Mouse (Mus musculus): ENCODE results near the gene Zfp326. TPM values are rescaled to one million over a fixed set of nuclear protein-coding genes. Genes with fewer than 3 reads are reported as not detected.
A peak's percentile ranks its signal among the peaks of the same experiment; 100 is the strongest.

Gene Zfp326
- total and polyA plus RNA-seq, 2 experiments from 2014 or later, result 11.4 to 42.3 TPM

GRCm38 (mm10) chr5:105867427-105867826 is 8.9 kb upstream of the Zfp326 start:
- H3K9me3 ChIP-seq (ENCODE audit: low read length), result no peaks in the 10 kb centered on the region
- H3K36me3 ChIP-seq (ENCODE audit: insufficient read depth, low read length), result no peaks in the 10 kb centered on the region
- WGBS, result 18% methylated on average over 4 of the region's 4 CpGs
- no peak overlapping the region for H3K27ac ChIP-seq
- TF ChIP-seq CTCF (IDR thresholded peaks at IDR 0.05; ENCODE audit: low read depth), result no peak
- H3K4me2 ChIP-seq (ENCODE audit: low read depth, low read length), result no peak overlapping the region
- no peak overlapping the region for H3K4me3 ChIP-seq (ENCODE audit: low read length)
- ATAC-seq (no peak), DNase-seq (ENCODE audit: low spot score) (no peak)
- no peaks in the 10 kb centered on the region for H3K27me3 ChIP-seq (ENCODE audit: insufficient read depth, low read length)
- H3K4me1 ChIP-seq (ENCODE audit: insufficient read depth, low read length), result no peaks in the 10 kb centered on the region; the same call in 1 of the 2 replicates
- no peak overlapping the region for H3K9ac ChIP-seq (replicated peaks; ENCODE audit: low read length)

- DNase-seq (ENCODE audit: low spot score), result peak; percentile 63
- no peak overlapping the region for H3K4me3 ChIP-seq (ENCODE audit: low read length)
- peak; percentile 48; the same call in 1 of the 2 replicates for ATAC-seq
- no peak overlapping the region for H3K27ac ChIP-seq
- no peaks in the 10 kb centered on the region; the same call in 1 of the 2 replicates for H3K4me1 ChIP-seq (ENCODE audit: insufficient read depth, low read length)
- no peak overlapping the region for H3K9ac ChIP-seq (replicated peaks; ENCODE audit: low read length)
- H3K36me3 ChIP-seq (ENCODE audit: insufficient read depth, low read length), result no peaks in the 10 kb centered on the region
- no peaks in the 10 kb centered on the region for H3K27me3 ChIP-seq (ENCODE audit: insufficient read depth, low read length)
- TF ChIP-seq CTCF (IDR thresholded peaks at IDR 0.05; ENCODE audit: low read depth), result no peak
- WGBS, result 49% methylated on average over 16 of the region's 16 CpGs
- no peaks in the 10 kb centered on the region for H3K9me3 ChIP-seq (ENCODE audit: low read length)
- no peak overlapping the region for H3K4me2 ChIP-seq (ENCODE audit: low read depth, low read length)
These were observed 8.4 kb upstream of the Zfp326 start for GRCm38 (mm10) chr5:105867841-105868447.

GRCm38 (mm10) chr5:105868593-105868992 is 7.8 kb upstream of the Zfp326 start:
- no peaks in the 10 kb centered on the region for H3K27me3 ChIP-seq (ENCODE audit: insufficient read depth, low read length)
- no peaks in the 10 kb centered on the region for H3K36me3 ChIP-seq (ENCODE audit: insufficient read depth, low read length)
- peak; percentile 92 for DNase-seq (ENCODE audit: low spot score)
- no peak overlapping the region for H3K27ac ChIP-seq
- H3K9me3 ChIP-seq (ENCODE audit: low read length), result no peaks in the 10 kb centered on the region
- no peaks in the 10 kb centered on the region; the same call in 1 of the 2 replicates for H3K4me1 ChIP-seq (ENCODE audit: insufficient read depth, low read length)
- no peak overlapping the region for H3K9ac ChIP-seq (replicated peaks; ENCODE audit: low read length)
- no peak overlapping the region for H3K4me2 ChIP-seq (ENCODE audit: low read depth, low read length)
- 21% methylated on average over 3 of the region's 3 CpGs for WGBS
- ATAC-seq, result peak; percentile 73; the same call in 1 of the 2 replicates
- peak; percentile 98 for TF ChIP-seq CTCF (IDR thresholded peaks at IDR 0.05; ENCODE audit: low read depth)
- H3K4me3 ChIP-seq (ENCODE audit: low read length), result no peak overlapping the region

- no peaks in the 10 kb centered on the region for H3K9me3 ChIP-seq (ENCODE audit: low read length)
- no peaks in the 10 kb centered on the region; the same call in 1 of the 2 replicates for H3K4me1 ChIP-seq (ENCODE audit: insufficient read depth, low read length)
- DNase-seq (ENCODE audit: low spot score) (no peak), ATAC-seq (no peak)
- 92% methylated on average over 7 of the region's 7 CpGs for WGBS
- no peak overlapping the region for H3K27ac ChIP-seq
- no peaks in the 10 kb centered on the region for H3K36me3 ChIP-seq (ENCODE audit: insufficient read depth, low read length)
- no peak for TF ChIP-seq CTCF (IDR thresholded peaks at IDR 0.05; ENCODE audit: low read depth)
- no peak overlapping the region for H3K4me3 ChIP-seq (ENCODE audit: low read length)
- no peaks in the 10 kb centered on the region for H3K27me3 ChIP-seq (ENCODE audit: insufficient read depth, low read length)
- H3K9ac ChIP-seq (replicated peaks; ENCODE audit: low read length), result no peak overlapping the region
- H3K4me2 ChIP-seq (ENCODE audit: low read depth, low read length), result no peak overlapping the region
These were observed 6.6 kb upstream of the Zfp326 start for GRCm38 (mm10) chr5:105869739-105870138.

GRCm38 (mm10) chr5:105871140-105871539 is 5.2 kb upstream of the Zfp326 start:
- WGBS, result 76% methylated on average over 3 of the region's 3 CpGs
- no peaks in the 10 kb centered on the region for H3K9me3 ChIP-seq (ENCODE audit: low read length)
- DNase-seq (ENCODE audit: low spot score), result no peak
- H3K4me3 ChIP-seq (ENCODE audit: low read length), result no peak overlapping the region
- no peaks in the 10 kb centered on the region for H3K36me3 ChIP-seq (ENCODE audit: insufficient read depth, low read length)
- no peak for TF ChIP-seq CTCF (IDR thresholded peaks at IDR 0.05; ENCODE audit: low read depth)
- no peak overlapping the region for H3K27ac ChIP-seq
- H3K27me3 ChIP-seq (ENCODE audit: insufficient read depth, low read length), result no peaks in the 10 kb centered on the region
- no peak overlapping the region for H3K4me2 ChIP-seq (ENCODE audit: low read depth, low read length)
- ATAC-seq, result no peak
- no peak overlapping the region for H3K9ac ChIP-seq (replicated peaks; ENCODE audit: low read length)
- H3K4me1 ChIP-seq (ENCODE audit: insufficient read depth, low read length), result no peaks in the 10 kb centered on the region; the same call in 1 of the 2 replicates

GRCm38 (mm10) chr5:105872176-105872575 is 4.2 kb upstream of the Zfp326 start:
- no peaks in the 10 kb centered on the region for H3K9me3 ChIP-seq (ENCODE audit: low read length)
- H3K9ac ChIP-seq (replicated peaks; ENCODE audit: low read length), result no peak overlapping the region
- no peak overlapping the region for H3K4me2 ChIP-seq (ENCODE audit: low read depth, low read length)
- no peak overlapping the region for H3K27ac ChIP-seq
- no peaks in the 10 kb centered on the region; the same call in 1 of the 2 replicates for H3K4me1 ChIP-seq (ENCODE audit: insufficient read depth, low read length)
- 86% methylated on average over 8 of the region's 8 CpGs for WGBS
- no peak for TF ChIP-seq CTCF (IDR thresholded peaks at IDR 0.05; ENCODE audit: low read depth)
- H3K36me3 ChIP-seq (ENCODE audit: insufficient read depth, low read length), result no peaks in the 10 kb centered on the region
- H3K4me3 ChIP-seq (ENCODE audit: low read length), result no peak overlapping the region
- no peaks in the 10 kb centered on the region for H3K27me3 ChIP-seq (ENCODE audit: insufficient read depth, low read length)
- ATAC-seq, result no peak
- DNase-seq (ENCODE audit: low spot score), result no peak

- Histone ChIP-seq H3K4me2 (ENCODE audit: low read depth, low read length) (no peak overlapping the region), H3K4me3 (ENCODE audit: low read length) (no peak overlapping the region), H3K27me3 (ENCODE audit: insufficient read depth, low read length) (no peaks in the 10 kb centered on the region), H3K27ac (no peak overlapping the region), H3K9ac (replicated peaks; ENCODE audit: low read length) (no peak overlapping the region), H3K4me1 (ENCODE audit: insufficient read depth, low read length) (no peaks in the 10 kb centered on the region; the same call in 1 of the 2 replicates), H3K36me3 (ENCODE audit: insufficient read depth, low read length) (no peaks in the 10 kb centered on the region), H3K9me3 (ENCODE audit: low read length) (no peaks in the 10 kb centered on the region)
- ATAC-seq (no peak), DNase-seq (ENCODE audit: low spot score) (no peak)
- 42% methylated on average over 7 of the region's 7 CpGs for WGBS
- TF ChIP-seq CTCF (IDR thresholded peaks at IDR 0.05; ENCODE audit: low read depth), result no peak
These were observed 3.4 kb upstream of the Zfp326 start for GRCm38 (mm10) chr5:105872916-105873315.

Data from hindbrain, postnatal 0 days (tissue).